Mouse (Mus musculus): ENCODE measurements around the gene Mlc1.
A peak's percentile ranks its signal among the peaks of the same experiment; 100 is the strongest.

Gene Mlc1

DNA sequence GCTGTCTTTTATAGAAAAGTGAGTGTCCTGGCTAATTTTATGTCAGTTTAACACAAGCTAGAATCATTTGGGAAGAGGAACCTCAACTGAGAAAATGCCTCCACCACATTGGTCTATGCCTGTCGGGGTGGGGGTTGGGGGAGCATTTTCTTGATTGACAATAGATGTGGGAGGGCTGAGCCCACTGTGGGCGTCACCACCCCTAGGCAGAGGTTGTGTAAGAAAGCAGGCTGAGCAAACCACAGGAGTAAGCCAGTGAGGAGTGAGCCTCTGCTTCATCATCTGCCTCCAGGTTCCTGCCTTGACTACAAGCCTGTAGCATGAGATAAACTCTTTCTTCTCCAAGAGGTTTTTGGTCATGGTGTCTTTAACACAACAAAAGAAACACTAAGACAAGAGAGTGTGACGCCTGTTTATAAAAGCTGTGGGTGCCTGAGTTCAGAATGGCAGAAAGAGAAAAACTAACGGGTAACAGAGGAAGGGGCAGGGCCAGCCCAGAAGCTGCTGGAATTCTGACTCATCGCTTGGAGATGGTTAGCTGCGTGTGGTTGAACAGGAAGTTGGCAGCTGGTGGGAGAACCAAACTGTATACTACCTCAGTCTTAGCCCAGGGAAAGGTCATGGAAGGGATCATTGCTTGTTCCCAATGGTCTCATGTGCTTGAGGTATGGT, 42.1 kb downstream of the Mlc1 start:
- no peak for DNase-seq (ENCODE audit: low spot score)

DNA sequence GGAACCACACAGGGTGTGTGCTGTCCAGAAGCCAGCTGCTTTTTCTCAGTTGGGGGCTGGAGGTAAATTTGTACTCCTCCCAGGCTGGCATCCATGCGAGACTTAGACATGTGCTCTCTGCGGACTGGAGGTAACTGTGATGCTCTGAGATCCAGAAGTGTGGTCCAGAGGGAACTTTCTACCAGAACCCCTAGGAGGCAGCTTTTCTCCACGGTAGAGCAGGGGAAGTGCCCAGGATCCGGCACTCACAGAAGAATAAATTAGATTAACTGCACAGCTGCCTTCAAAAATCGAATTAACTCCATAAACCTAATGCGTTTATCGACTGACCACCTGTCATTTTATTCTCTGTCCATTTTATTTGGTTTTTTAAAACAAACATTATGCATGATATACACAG, 44.7 kb downstream of the Mlc1 start:
- no peak for DNase-seq (ENCODE audit: low spot score)

DNA sequence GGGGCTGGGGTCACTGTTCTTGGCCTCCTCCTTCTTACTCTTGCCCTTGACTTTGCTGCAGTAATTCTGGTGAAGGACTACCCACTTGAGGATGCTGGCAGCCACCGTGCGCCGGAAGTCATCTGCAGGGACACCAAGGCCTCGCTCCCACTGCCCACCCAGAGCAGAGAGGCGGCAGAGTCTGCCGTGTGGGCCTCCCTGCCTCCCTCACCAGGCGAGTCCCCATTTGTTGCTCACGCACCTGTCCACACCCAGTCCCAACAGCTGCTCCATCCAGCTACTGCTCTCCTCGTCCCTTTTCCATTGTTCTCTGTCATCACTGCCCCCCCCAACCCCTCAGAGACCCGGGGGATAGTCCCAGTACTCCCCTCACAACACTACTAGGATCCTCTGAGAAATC, 46.1 kb downstream of the Mlc1 start:
- DNase-seq (ENCODE audit: low spot score), result no peak

DNA sequence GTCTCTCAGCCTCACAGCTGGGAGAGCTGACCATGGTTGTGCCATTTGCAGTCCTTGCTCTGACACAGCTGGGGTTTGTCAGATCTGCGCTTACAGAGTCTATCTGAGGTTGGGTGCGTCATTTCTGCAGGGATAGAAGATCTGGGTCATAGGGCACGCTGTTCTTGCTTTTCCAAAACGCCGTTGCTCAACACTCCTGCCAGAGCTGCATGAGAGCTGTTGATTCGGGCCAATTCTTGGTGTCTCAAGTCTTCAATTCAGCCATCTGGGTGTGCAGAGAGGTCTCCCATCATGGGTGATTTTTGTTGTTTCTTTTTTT, 56.9 kb downstream of the Mlc1 start:
- no peak for DNase-seq (ENCODE audit: low spot score)

DNA sequence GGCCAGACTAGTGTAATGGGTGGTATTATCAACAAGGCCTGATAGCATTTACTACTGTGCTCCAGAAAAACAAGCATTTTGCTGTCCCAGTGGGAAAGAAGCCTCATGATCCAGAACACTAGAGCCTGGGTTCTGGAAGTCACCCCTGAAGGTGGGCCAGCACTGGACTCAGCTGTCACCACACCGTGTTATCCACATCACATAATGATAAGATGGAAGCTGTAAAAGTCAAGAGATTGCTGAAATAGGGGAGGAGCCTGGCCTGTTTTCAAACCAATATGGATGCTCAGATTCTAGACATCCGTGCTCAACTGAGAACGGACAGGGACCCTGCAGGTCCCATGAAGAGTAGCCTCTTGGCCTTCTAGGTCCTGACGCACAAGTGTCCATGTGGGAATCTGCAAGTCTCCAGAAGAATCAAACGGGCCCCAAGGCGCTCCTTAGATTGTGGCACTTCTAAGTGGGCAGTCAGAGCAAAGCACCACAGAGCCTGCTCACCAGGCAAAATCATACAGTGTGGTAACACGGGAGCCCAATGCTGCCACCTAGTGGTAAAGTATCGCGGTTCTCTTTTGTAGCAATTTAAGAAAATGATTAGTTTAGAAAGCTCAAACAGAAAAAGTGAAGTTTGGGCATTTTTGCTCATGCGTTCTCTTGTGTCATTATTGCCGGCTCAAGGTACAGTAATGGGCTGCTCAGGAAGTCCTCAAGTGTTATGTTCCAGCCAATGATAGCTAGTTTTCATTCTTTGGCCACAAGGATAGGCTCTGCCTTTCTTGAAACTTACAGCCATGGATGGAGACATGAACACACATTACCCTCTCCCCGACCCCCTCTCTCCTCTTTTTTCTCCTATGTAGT, 57.4 kb downstream of the Mlc1 start:
- DNase-seq (ENCODE audit: low spot score), result peak; percentile 36

DNA sequence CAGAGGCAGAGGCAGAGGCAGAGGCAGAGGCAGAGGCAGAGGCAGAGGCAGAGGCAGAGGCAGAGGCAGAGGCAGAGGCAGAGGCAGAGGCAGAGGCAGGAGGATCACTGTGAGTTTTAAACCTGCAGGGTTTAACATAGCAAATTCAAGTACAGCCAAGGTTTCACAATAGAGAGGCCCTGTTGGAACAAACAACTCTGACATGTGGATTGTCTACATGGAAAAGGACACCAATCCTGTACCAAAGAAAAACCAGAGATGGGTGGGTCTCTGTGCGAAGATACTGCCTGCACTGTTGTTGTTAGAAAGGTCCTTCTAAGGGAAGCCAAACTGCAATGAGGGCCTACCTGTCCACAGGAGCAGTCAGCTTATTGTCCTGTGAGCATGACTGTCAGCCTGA, 58.7 kb downstream of the Mlc1 start:
- no peak for DNase-seq (ENCODE audit: low spot score)

DNA sequence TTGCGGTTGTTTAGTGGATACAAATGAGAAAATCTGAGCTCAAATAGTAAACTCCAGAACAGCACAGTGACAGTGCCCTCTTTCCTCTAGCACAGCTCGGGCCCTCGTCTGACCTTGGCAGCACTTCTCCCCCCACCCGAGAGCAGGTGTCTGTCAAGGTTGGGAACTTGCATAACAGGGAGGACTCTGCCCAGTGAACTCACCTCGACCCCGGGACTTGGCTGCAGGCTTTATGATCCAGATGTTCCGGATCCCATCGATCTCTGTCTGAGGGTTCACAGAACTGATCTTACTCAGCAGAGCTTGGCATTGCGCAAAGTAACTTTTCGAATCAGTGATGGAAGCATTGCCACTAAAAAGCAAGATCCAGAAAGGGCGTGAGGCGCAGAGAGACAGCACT, 59.5 kb downstream of the Mlc1 start:
- DNase-seq (ENCODE audit: low spot score), result no peak

DNA sequence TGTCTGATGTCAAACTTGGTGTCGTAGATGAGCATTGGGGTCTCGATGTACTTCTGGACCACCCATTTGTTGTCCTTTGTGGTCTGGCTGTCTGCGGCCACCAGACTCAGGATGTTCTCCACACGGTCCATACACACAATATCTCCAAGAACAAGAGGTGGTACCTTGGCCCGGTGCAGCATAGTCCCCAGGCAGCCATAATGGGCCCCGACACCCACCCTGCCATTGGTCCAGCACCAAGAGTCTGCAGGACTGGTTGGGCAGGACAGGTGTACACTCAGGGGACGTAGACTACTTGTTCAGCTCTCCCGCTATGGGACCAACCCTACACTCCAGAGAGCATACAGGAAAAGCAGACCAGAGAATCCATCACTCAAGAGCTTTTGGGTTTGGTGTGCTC, 61.7 kb downstream of the Mlc1 start:
- no peak for DNase-seq (ENCODE audit: low spot score)

DNA sequence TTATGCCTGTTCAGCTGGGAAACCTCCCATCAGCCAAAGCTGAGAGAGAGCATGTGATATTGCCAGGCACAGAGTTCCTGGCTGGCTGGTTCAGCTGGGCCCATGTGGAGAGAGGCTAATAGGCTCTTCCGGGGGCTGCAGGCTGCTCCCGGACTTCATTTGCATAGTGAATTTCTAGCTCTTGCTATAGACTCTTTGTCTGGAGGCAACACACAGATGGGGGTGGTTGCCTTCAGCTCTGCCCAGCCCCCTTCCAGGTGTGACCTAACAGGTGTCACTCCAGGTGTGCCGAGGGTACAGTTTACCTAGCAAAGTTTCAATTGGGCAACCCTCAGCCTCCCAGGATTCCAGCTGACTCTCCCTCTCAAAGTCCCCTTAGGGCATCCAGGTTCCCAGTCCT, 62.4 kb downstream of the Mlc1 start:
- DNase-seq (ENCODE audit: low spot score), result no peak

DNA sequence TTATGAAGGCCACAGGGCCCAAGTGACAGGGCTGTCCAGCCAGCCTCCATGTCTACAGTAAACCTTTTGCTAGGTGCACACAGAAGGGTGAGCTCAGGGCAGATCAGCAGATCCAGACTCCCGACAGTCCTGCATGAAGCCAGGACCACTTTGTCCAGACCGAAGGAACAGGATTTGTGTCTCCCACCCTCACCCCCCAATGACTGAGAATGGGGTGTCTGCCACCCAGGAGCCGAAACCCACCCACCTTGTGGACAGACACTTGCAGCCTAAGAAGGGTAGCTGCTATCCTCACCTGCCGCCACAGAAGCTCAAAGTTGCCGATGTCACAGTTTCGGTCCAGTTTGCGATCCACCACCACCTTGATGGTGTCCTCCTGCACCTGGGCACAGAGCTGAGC, 63.8 kb downstream of the Mlc1 start:
- DNase-seq (ENCODE audit: low spot score), result no peak

DNA sequence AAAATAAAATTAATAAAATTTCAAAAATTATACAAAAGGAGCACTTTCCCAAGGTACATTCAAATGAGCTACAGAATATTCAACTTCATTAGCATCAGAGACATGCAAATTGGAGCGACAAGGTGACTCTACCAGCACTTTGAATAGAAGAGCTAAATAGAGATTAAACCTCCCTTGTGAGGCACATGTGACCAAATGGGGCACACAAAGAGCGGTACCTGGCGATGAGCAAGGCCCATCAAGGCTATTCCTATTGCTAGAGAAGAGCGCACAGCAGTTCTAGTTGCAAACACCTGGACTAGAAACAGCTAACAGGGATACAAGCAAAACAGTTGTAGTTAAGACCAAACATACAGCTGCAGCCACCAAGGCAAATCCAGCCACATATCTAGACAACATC, 72.5 kb downstream of the Mlc1 start:
- DNase-seq (ENCODE audit: low spot score), result no peak
